Mouse (Mus musculus): ENCODE results near the gene Gm13941. TPM values are rescaled to one million over a fixed set of nuclear protein-coding genes. Genes with fewer than 3 reads are reported as not detected.

Gm13941 gene
- 260 TPM for polyA plus RNA-seq (2014; fragmentation: Illumina TruSeq; extraction: RNeasy Lipid Tissue Mini Kit (QIAGEN cat#74804); ENCODE audit: low read depth, low replicate concordance)

GRCm38 (mm10) chr2:111105882-111106281 is at the start of gene Gm13941:
Gene Gm13941 (minus strand): TSS chr2:111105982.

GRCm38 (mm10) chr2:111152836-111153235 is 47.1 kb upstream of the Gm13941 start, which contains the start of gene Gm15130:
Gene Gm15130 (minus strand): TSS chr2:111152936.

Other genes starting within 250 kb of the Gm13941 start
- gene Ano3, start 155.1 kb downstream of the Gm13941 start, polyA plus RNA-seq (2014; fragmentation: Illumina TruSeq; extraction: RNeasy Lipid Tissue Mini Kit (QIAGEN cat#74804); ENCODE audit: low read depth, low replicate concordance) = 0.41 TPM
- gene Gm15130, start 47.0 kb upstream of the Gm13941 start, polyA plus RNA-seq (2014; fragmentation: Illumina TruSeq; extraction: RNeasy Lipid Tissue Mini Kit (QIAGEN cat#74804); ENCODE audit: low read depth, low replicate concordance) = 290 TPM
- gene 4930430A15Rik, start 123.6 kb upstream of the Gm13941 start, polyA plus RNA-seq (2014; fragmentation: Illumina TruSeq; extraction: RNeasy Lipid Tissue Mini Kit (QIAGEN cat#74804); ENCODE audit: low read depth, low replicate concordance) = 618 TPM
- gene Olfr1275, start 129.3 kb upstream of the Gm13941 start, polyA plus RNA-seq (2014; fragmentation: Illumina TruSeq; extraction: RNeasy Lipid Tissue Mini Kit (QIAGEN cat#74804); ENCODE audit: low read depth, low replicate concordance) = 0.13 TPM
- gene Olfr1276, start 148.5 kb upstream of the Gm13941 start, polyA plus RNA-seq (2014; fragmentation: Illumina TruSeq; extraction: RNeasy Lipid Tissue Mini Kit (QIAGEN cat#74804); ENCODE audit: low read depth, low replicate concordance) = not detected
- gene Olfr1277, start 168.1 kb upstream of the Gm13941 start, polyA plus RNA-seq (2014; fragmentation: Illumina TruSeq; extraction: RNeasy Lipid Tissue Mini Kit (QIAGEN cat#74804); ENCODE audit: low read depth, low replicate concordance) = 0.22 TPM
- gene Olfr1278, start 184.2 kb upstream of the Gm13941 start, polyA plus RNA-seq (2014; fragmentation: Illumina TruSeq; extraction: RNeasy Lipid Tissue Mini Kit (QIAGEN cat#74804); ENCODE audit: low read depth, low replicate concordance) = not detected
- gene Olfr1279, start 194.7 kb upstream of the Gm13941 start, polyA plus RNA-seq (2014; fragmentation: Illumina TruSeq; extraction: RNeasy Lipid Tissue Mini Kit (QIAGEN cat#74804); ENCODE audit: low read depth, low replicate concordance) = 0.59 TPM
- gene Olfr1280, start 208.0 kb upstream of the Gm13941 start, polyA plus RNA-seq (2014; fragmentation: Illumina TruSeq; extraction: RNeasy Lipid Tissue Mini Kit (QIAGEN cat#74804); ENCODE audit: low read depth, low replicate concordance) = 1.7 TPM
- gene Olfr1281, start 220.5 kb upstream of the Gm13941 start, polyA plus RNA-seq (2014; fragmentation: Illumina TruSeq; extraction: RNeasy Lipid Tissue Mini Kit (QIAGEN cat#74804); ENCODE audit: low read depth, low replicate concordance) = 0.11 TPM
- gene Olfr1282, start 230.1 kb upstream of the Gm13941 start, polyA plus RNA-seq (2014; fragmentation: Illumina TruSeq; extraction: RNeasy Lipid Tissue Mini Kit (QIAGEN cat#74804); ENCODE audit: low read depth, low replicate concordance) = not detected

Data from testis, adult 10 weeks (tissue).